Mouse (Mus musculus): ENCODE results near the gene Parp11.
"Not testable (repeated sequence)": the region's sequence is repeated elsewhere in the genome, so short reads cannot be mapped to it uniquely, and the experiment has no call there.

Gene Parp11

GRCm38 (mm10) chr6:127496841-127497656 lies 50.4 kb downstream of the Parp11 start:
- DNase-seq (ENCODE audit: extremely low spot score): no peak

GRCm38 (mm10) chr6:127500119-127500518 lies 53.5 kb downstream of the Parp11 start:
- DNase-seq (ENCODE audit: extremely low spot score): no peak

- DNase-seq (ENCODE audit: extremely low spot score): no peak
Measured at GRCm38 (mm10) chr6:127500806-127501205, 54.2 kb downstream of the Parp11 start.

- no peak for DNase-seq (ENCODE audit: extremely low spot score)
Measured at GRCm38 (mm10) chr6:127502530-127502929, 55.9 kb downstream of the Parp11 start.

GRCm38 (mm10) chr6:127513776-127514175 lies 67.1 kb downstream of the Parp11 start:
- not testable (repeated sequence) for DNase-seq (ENCODE audit: extremely low spot score)

GRCm38 (mm10) chr6:127521176-127521575 lies 74.5 kb downstream of the Parp11 start:
- no peak for DNase-seq (ENCODE audit: extremely low spot score)

GRCm38 (mm10) chr6:127522326-127522725 lies 75.7 kb downstream of the Parp11 start:
- DNase-seq (ENCODE audit: extremely low spot score): no peak

- DNase-seq (ENCODE audit: extremely low spot score): peak; percentile 71
Measured at GRCm38 (mm10) chr6:127524442-127524841, 77.8 kb downstream of the Parp11 start.

GRCm38 (mm10) chr6:127528625-127529024 lies 82.0 kb downstream of the Parp11 start:
- no peak for DNase-seq (ENCODE audit: extremely low spot score)

GRCm38 (mm10) chr6:127529451-127529850 lies 82.8 kb downstream of the Parp11 start:
- no peak for DNase-seq (ENCODE audit: extremely low spot score)

GRCm38 (mm10) chr6:127530206-127530605 lies 83.6 kb downstream of the Parp11 start:
- DNase-seq (ENCODE audit: extremely low spot score): no peak

GRCm38 (mm10) chr6:127531412-127532205 lies 85.0 kb downstream of the Parp11 start:
- no peak for DNase-seq (ENCODE audit: extremely low spot score)

- DNase-seq (ENCODE audit: extremely low spot score): no peak
Measured at GRCm38 (mm10) chr6:127532304-127532703, 85.7 kb downstream of the Parp11 start.

- DNase-seq (ENCODE audit: extremely low spot score): no peak
Measured at GRCm38 (mm10) chr6:127533766-127534165, 87.1 kb downstream of the Parp11 start.

- no peak for DNase-seq (ENCODE audit: extremely low spot score)
Measured at GRCm38 (mm10) chr6:127537035-127537434, 90.4 kb downstream of the Parp11 start.

- DNase-seq (ENCODE audit: extremely low spot score): no peak
Measured at GRCm38 (mm10) chr6:127538118-127538517, 91.5 kb downstream of the Parp11 start.

- no peak for DNase-seq (ENCODE audit: extremely low spot score)
Measured at GRCm38 (mm10) chr6:127539226-127539625, 92.6 kb downstream of the Parp11 start.

GRCm38 (mm10) chr6:127539659-127540058 lies 93.0 kb downstream of the Parp11 start:
- no peak for DNase-seq (ENCODE audit: extremely low spot score)

- no peak for DNase-seq (ENCODE audit: extremely low spot score)
Measured at GRCm38 (mm10) chr6:127540517-127540916, 93.9 kb downstream of the Parp11 start.

GRCm38 (mm10) chr6:127541617-127542374 lies 95.2 kb downstream of the Parp11 start:
- DNase-seq (ENCODE audit: extremely low spot score): peak; percentile 72

Data from embryo, embryonic 9.5 days (tissue).